9 mouse cellular contexts compared by ENCODE assay signal in genomic region chr4:98257711-98258110, GRCm38 (mm10).
DNase-seq lines count a peak whose midpoint lies in the region.
"Had no signal": no experiment of that assay in that cellular context is flagged by ENCODE, and none has a peak within 500 bp of the region (broad histone marks: within the 10 kb centered on the region; RNA-seq: fewer than 3 reads in every experiment).

No protein-coding gene starts in this region.

- DNase-seq in cerebellum, postnatal 10 days = peak; percentile 12 to 21
- DNase-seq in cerebellum, adult 11-12 months = no peak
- peak; percentile 13 for DNase-seq in left cerebral cortex, postnatal 4 days
- no peak for DNase-seq in left cerebral cortex, adult 9 months (ENCODE audit: low spot score in 2 of 2)
- peak; percentile 80 for DNase-seq in heart, postnatal 25 days (ENCODE audit: low spot score)
- DNase-seq in lung, postnatal 36 days = peak; percentile 69
- no peak for DNase-seq in cerebellum, adult 8-10 months
- DNase-seq in adrenal gland, postnatal 25 days = no peak
- DNase-seq: kidney, adult 18-20 months had no signal

- intact Hi-C loops in left cerebral cortex, postnatal 4 days (cut with DNase I) = no loop called here
- intact Hi-C loops in heart, postnatal 25 days (cut with DNase I) = loop anchor here (5.0 kb wide), 3 partner anchors 65 to 510 kb away; no protein-coding TSS in a partner anchor

Comparison
In these comparisons a context has a peak if more than half of its experiments do, and no peak if none do; other contexts are left out.
1. DNase-seq: peak in cerebellum, postnatal 10 days (2 of 2), left cerebral cortex, postnatal 4 days (single experiment), heart, postnatal 25 days (single experiment) and lung, postnatal 36 days (single experiment); none in cerebellum, adult 11-12 months (single experiment), left cerebral cortex, adult 9 months (0 of 2), cerebellum, adult 8-10 months (single experiment) and adrenal gland, postnatal 25 days (single experiment).